Mouse (Mus musculus): ENCODE results near the gene Gm9507.

DNA sequence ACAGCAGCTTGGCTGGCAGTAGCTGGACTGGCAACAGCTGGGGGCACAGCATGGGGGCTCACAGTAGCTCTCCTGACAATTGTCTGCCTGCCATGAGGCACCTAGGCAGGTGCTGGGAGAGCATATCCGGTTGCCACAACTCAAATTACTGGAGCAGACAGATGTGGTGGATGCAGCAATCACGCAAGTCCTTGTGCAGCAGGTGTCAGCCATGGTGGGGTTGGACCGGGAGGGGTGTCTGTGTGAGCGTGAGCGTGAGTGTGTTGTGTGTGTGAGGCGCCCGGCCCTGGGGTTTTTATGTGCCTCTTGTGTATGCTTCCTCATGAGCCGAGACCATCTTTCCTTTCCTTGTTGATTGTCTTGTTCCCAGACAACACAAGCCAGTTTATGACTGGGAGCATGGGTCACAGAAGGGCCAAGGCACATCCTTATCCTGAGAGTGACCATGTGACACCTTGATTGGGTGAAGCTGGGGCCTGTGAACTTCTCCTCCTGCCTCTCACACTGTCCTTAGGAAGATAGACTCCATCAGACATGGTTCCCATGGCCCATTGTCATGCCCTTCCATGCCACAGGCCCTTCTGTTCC, 12.6 kb downstream of the Gm9507 start, which contains the start of gene Gm19668:
- TF ChIP-seq CTCF (IDR thresholded peaks at IDR 0.05; ENCODE audit: control insufficient read depth, insufficient read depth, insufficient read length) (no peak), FOSL1 (IDR thresholded peaks at IDR 0.05; ENCODE audit: insufficient read depth, low read length, poor library complexity, severe bottlenecking) (no peak)

Measured in C2C12 (cell line).